Mouse (Mus musculus): ENCODE data around the gene Fam162a. TPM values are rescaled to one million over a fixed set of nuclear protein-coding genes. Genes with fewer than 3 reads are reported as not detected.
"Not testable (repeated sequence)": the region's sequence is repeated elsewhere in the genome, so short reads cannot be mapped to it uniquely, and the experiment has no call there.

The Fam162a gene
- polyA plus RNA-seq, 1 experiment from 2014 or later, result 212 TPM

- Histone ChIP-seq H3K9ac (no peak overlapping the region), H3K4me2 (no peak overlapping the region), H3K36me3 (peaks cover 52% of the 10 kb centered on the region), H3K27me3 (no peaks in the 10 kb centered on the region), H3K4me1 (replicated peaks) (no peaks in the 10 kb centered on the region), H3K4me3 (replicated peaks) (no peak overlapping the region), H3K9me3 (replicated peaks) (no peaks in the 10 kb centered on the region), H3K27ac (no peak overlapping the region)
- 89% methylated on average over 1 of the region's 1 CpGs for WGBS (ENCODE audit: insufficient replicate concordance)
- DNase-seq (no peak), ATAC-seq (ENCODE audit: low read depth) (no peak)
Observed at GRCm38 (mm10) chr16:36016335-36016734, 55.1 kb downstream of the Fam162a start.

GRCm38 (mm10) chr16:36008396-36008795 is 63.0 kb downstream of the Fam162a start:
- no peak overlapping the region for H3K4me3 ChIP-seq (replicated peaks)
- no peaks in the 10 kb centered on the region for H3K4me1 ChIP-seq (replicated peaks)
- H3K9me3 ChIP-seq (replicated peaks), result no peaks in the 10 kb centered on the region
- H3K27ac ChIP-seq, result no peak overlapping the region
- ATAC-seq (ENCODE audit: low read depth), result no peak
- DNase-seq, result no peak
- H3K9ac ChIP-seq, result no peak overlapping the region
- WGBS (ENCODE audit: insufficient replicate concordance), result 86% methylated on average over 3 of the region's 3 CpGs
- peaks cover 36% of the 10 kb centered on the region for H3K36me3 ChIP-seq
- H3K27me3 ChIP-seq, result no peaks in the 10 kb centered on the region
- H3K4me2 ChIP-seq, result no peak overlapping the region

GRCm38 (mm10) chr16:35998852-35999251 is 72.5 kb downstream of the Fam162a start:
- DNase-seq; H3K4me3 ChIP-seq (replicated peaks); H3K27ac ChIP-seq; H3K27me3 ChIP-seq; H3K4me2 ChIP-seq; H3K9ac ChIP-seq; H3K9me3 ChIP-seq (replicated peaks); ATAC-seq (ENCODE audit: low read depth); H3K4me1 ChIP-seq (replicated peaks): not testable (repeated sequence)
- peaks cover 23% of the 10 kb centered on the region for H3K36me3 ChIP-seq
- WGBS (ENCODE audit: insufficient replicate concordance), result 87% methylated on average over 4 of the region's 4 CpGs

Other genes with a start within 250 kb of the Fam162a start
- 0.48 and 0.94 TPM in 2 replicates for gene Parp14, start 200.1 kb downstream of the Fam162a start, polyA plus RNA-seq (2015; fragmentation: Nextera tagmentation; extraction: Ambion mirVana)
- gene Parp9, start 133.1 kb downstream of the Fam162a start, polyA plus RNA-seq (2015; fragmentation: Nextera tagmentation; extraction: Ambion mirVana), result 6.8 and 8.8 TPM in 2 replicates
- 3.4 and 4.4 TPM in 2 replicates for gene Dtx3l, start 132.4 kb downstream of the Fam162a start, polyA plus RNA-seq (2015; fragmentation: Nextera tagmentation; extraction: Ambion mirVana)
- 34.0 and 45.7 TPM in 2 replicates for gene Kpna1, start 92.8 kb downstream of the Fam162a start, polyA plus RNA-seq (2015; fragmentation: Nextera tagmentation; extraction: Ambion mirVana)
- gene Wdr5b, start 30.4 kb downstream of the Fam162a start, polyA plus RNA-seq (2015; fragmentation: Nextera tagmentation; extraction: Ambion mirVana), result 2.9 and 3.6 TPM in 2 replicates
- 71.3 and 76.8 TPM in 2 replicates for gene Ccdc58, start 91 bp upstream of the Fam162a start, polyA plus RNA-seq (2015; fragmentation: Nextera tagmentation; extraction: Ambion mirVana)
- gene Csta1, start 59.6 kb upstream of the Fam162a start, polyA plus RNA-seq (2015; fragmentation: Nextera tagmentation; extraction: Ambion mirVana), result not detected in 2 replicates
- 10.5 and 11.3 TPM in 2 replicates for gene Stfa2l1, start 85.2 kb upstream of the Fam162a start, polyA plus RNA-seq (2015; fragmentation: Nextera tagmentation; extraction: Ambion mirVana)
- 38.0 and 46.7 TPM in 2 replicates for gene Gm5483, start 112.6 kb upstream of the Fam162a start, polyA plus RNA-seq (2015; fragmentation: Nextera tagmentation; extraction: Ambion mirVana)
- gene Gm5416, start 138.8 kb upstream of the Fam162a start, polyA plus RNA-seq (2015; fragmentation: Nextera tagmentation; extraction: Ambion mirVana), result 1.2 TPM in 1 of 2 replicates, not detected in the other
- 2.7 and 3.1 TPM in 2 replicates for gene 2010005H15Rik, start 149.9 kb upstream of the Fam162a start, polyA plus RNA-seq (2015; fragmentation: Nextera tagmentation; extraction: Ambion mirVana)
- gene Stfa1, start 205.4 kb upstream of the Fam162a start, polyA plus RNA-seq (2015; fragmentation: Nextera tagmentation; extraction: Ambion mirVana), result 133 and 136 TPM in 2 replicates

Measured in liver, embryonic 13.5 days (tissue).